Mouse (Mus musculus): ENCODE results near the gene Abr. TPM values are rescaled to one million over a fixed set of nuclear protein-coding genes. Genes with fewer than 3 reads are reported as not detected.

Abr gene
- polyA plus RNA-seq, 2 experiments = 39.7 to 67.5 TPM

GRCm38 (mm10) chr11:76506514-76507228 lies 115.4 kb downstream of the Abr start:
- peak; percentile 62; the same call in 1 of the 2 replicates for ATAC-seq (ENCODE audit: low FRiP score, low read depth)
- Histone ChIP-seq H3K9ac (ENCODE audit: low read depth, low read length, severe bottlenecking) (no peak overlapping the region), H3K4me3 (replicated peaks; ENCODE audit: low read length) (no peak overlapping the region), H3K36me3 (ENCODE audit: control insufficient read depth, insufficient read depth, low read length) (no peaks in the 10 kb centered on the region), H3K4me1 (ENCODE audit: control insufficient read depth, insufficient read depth, low read length) (peaks cover 8% of the 10 kb centered on the region; the same call in 1 of the 2 replicates), H3K27ac (replicated peaks; ENCODE audit: low read depth, low read length) (no peak overlapping the region), H3K4me2 (replicated peaks; ENCODE audit: low read depth, low read length, severe bottlenecking) (no peak overlapping the region), H3K9me3 (ENCODE audit: control insufficient read depth, low read length) (no peaks in the 10 kb centered on the region), H3K27me3 (ENCODE audit: control insufficient read depth, insufficient read depth, low read length) (no peaks in the 10 kb centered on the region)
- WGBS = 84% methylated on average over 5 of the region's 5 CpGs
- no peak for TF ChIP-seq POLR2A (IDR thresholded peaks at IDR 0.05; ENCODE audit: borderline replicate concordance, extremely low read depth, insufficient read depth, insufficient read length)
- DNase-seq (ENCODE audit: low spot score) = peak; percentile 63

- Histone ChIP-seq H3K4me1 (ENCODE audit: control insufficient read depth, insufficient read depth, low read length) (peaks cover 12% of the 10 kb centered on the region), H3K9ac (ENCODE audit: low read depth, low read length, severe bottlenecking) (no peak overlapping the region), H3K27ac (replicated peaks; ENCODE audit: low read depth, low read length) (no peak overlapping the region), H3K27me3 (ENCODE audit: control insufficient read depth, insufficient read depth, low read length) (no peaks in the 10 kb centered on the region), H3K4me2 (replicated peaks; ENCODE audit: low read depth, low read length, severe bottlenecking) (no peak overlapping the region), H3K9me3 (ENCODE audit: control insufficient read depth, low read length) (no peaks in the 10 kb centered on the region), H3K36me3 (ENCODE audit: control insufficient read depth, insufficient read depth, low read length) (no peaks in the 10 kb centered on the region), H3K4me3 (replicated peaks; ENCODE audit: low read length) (no peak overlapping the region)
- ATAC-seq (ENCODE audit: low FRiP score, low read depth) (no peak), DNase-seq (ENCODE audit: low spot score) (no peak)
- no peak for TF ChIP-seq POLR2A (IDR thresholded peaks at IDR 0.05; ENCODE audit: borderline replicate concordance, extremely low read depth, insufficient read depth, insufficient read length)
- 77% methylated on average over 1 of the region's 1 CpGs for WGBS
Measured at GRCm38 (mm10) chr11:76505106-76505505, 117.0 kb downstream of the Abr start.

- Histone ChIP-seq H3K9me3 (ENCODE audit: control insufficient read depth, low read length) (no peaks in the 10 kb centered on the region), H3K27me3 (ENCODE audit: control insufficient read depth, insufficient read depth, low read length) (no peaks in the 10 kb centered on the region), H3K9ac (ENCODE audit: low read depth, low read length, severe bottlenecking) (no peak overlapping the region), H3K36me3 (ENCODE audit: control insufficient read depth, insufficient read depth, low read length) (no peaks in the 10 kb centered on the region), H3K4me1 (ENCODE audit: control insufficient read depth, insufficient read depth, low read length) (peaks cover 20% of the 10 kb centered on the region), H3K4me3 (replicated peaks; ENCODE audit: low read length) (no peak overlapping the region), H3K4me2 (replicated peaks; ENCODE audit: low read depth, low read length, severe bottlenecking) (no peak overlapping the region), H3K27ac (replicated peaks; ENCODE audit: low read depth, low read length) (no peak overlapping the region)
- no peak for TF ChIP-seq POLR2A (IDR thresholded peaks at IDR 0.05; ENCODE audit: borderline replicate concordance, extremely low read depth, insufficient read depth, insufficient read length)
- DNase-seq (ENCODE audit: low spot score) = no peak
- ATAC-seq (ENCODE audit: low FRiP score, low read depth) = no peak
- WGBS = 70% methylated on average over 5 of the region's 5 CpGs
Measured at GRCm38 (mm10) chr11:76504058-76504457, 118.1 kb downstream of the Abr start.

- no peak for TF ChIP-seq POLR2A (IDR thresholded peaks at IDR 0.05; ENCODE audit: borderline replicate concordance, extremely low read depth, insufficient read depth, insufficient read length)
- Histone ChIP-seq H3K4me1 (ENCODE audit: control insufficient read depth, insufficient read depth, low read length) (peaks cover 26% of the 10 kb centered on the region), H3K4me2 (replicated peaks; ENCODE audit: low read depth, low read length, severe bottlenecking) (no peak overlapping the region), H3K9ac (ENCODE audit: low read depth, low read length, severe bottlenecking) (no peak overlapping the region), H3K4me3 (replicated peaks; ENCODE audit: low read length) (no peak overlapping the region), H3K27me3 (ENCODE audit: control insufficient read depth, insufficient read depth, low read length) (no peaks in the 10 kb centered on the region), H3K36me3 (ENCODE audit: control insufficient read depth, insufficient read depth, low read length) (no peaks in the 10 kb centered on the region), H3K27ac (replicated peaks; ENCODE audit: low read depth, low read length) (no peak overlapping the region), H3K9me3 (ENCODE audit: control insufficient read depth, low read length) (no peaks in the 10 kb centered on the region)
- ATAC-seq (ENCODE audit: low FRiP score, low read depth) = no peak
- no peak for DNase-seq (ENCODE audit: low spot score)
- 9% methylated on average over 1 of the region's 1 CpGs for WGBS
Measured at GRCm38 (mm10) chr11:76499987-76500386, 122.1 kb downstream of the Abr start.

- 40% methylated on average over 7 of the region's 7 CpGs for WGBS
- no peak overlapping the region for H3K27ac ChIP-seq (replicated peaks; ENCODE audit: low read depth, low read length)
Measured at GRCm38 (mm10) chr11:76499564-76499963, 122.5 kb downstream of the Abr start.

More at GRCm38 (mm10) chr11:76499564-76499963, 122.5 kb downstream of the Abr start:
- DNase-seq (ENCODE audit: low spot score) = no peak
- no peak overlapping the region for H3K9ac ChIP-seq (ENCODE audit: low read depth, low read length, severe bottlenecking)
- H3K9me3 ChIP-seq (ENCODE audit: control insufficient read depth, low read length) = no peaks in the 10 kb centered on the region
- H3K4me3 ChIP-seq (replicated peaks; ENCODE audit: low read length) = no peak overlapping the region
- H3K36me3 ChIP-seq (ENCODE audit: control insufficient read depth, insufficient read depth, low read length) = no peaks in the 10 kb centered on the region
- peaks cover 27% of the 10 kb centered on the region for H3K4me1 ChIP-seq (ENCODE audit: control insufficient read depth, insufficient read depth, low read length)
- no peak for ATAC-seq (ENCODE audit: low FRiP score, low read depth)
- TF ChIP-seq POLR2A (IDR thresholded peaks at IDR 0.05; ENCODE audit: borderline replicate concordance, extremely low read depth, insufficient read depth, insufficient read length) = no peak
- H3K27me3 ChIP-seq (ENCODE audit: control insufficient read depth, insufficient read depth, low read length) = no peaks in the 10 kb centered on the region
- H3K4me2 ChIP-seq (replicated peaks; ENCODE audit: low read depth, low read length, severe bottlenecking) = no peak overlapping the region

All from limb, embryonic 14.5 days (tissue).